Mouse (Mus musculus): ENCODE measurements at regions not wholly inside any gene's neighbourhood (a gene's known extent, or its start where the extent isn't known, plus 50 kb on each side); places are given as distances from the start of the nearest gene placed in this dataset.

DNA sequence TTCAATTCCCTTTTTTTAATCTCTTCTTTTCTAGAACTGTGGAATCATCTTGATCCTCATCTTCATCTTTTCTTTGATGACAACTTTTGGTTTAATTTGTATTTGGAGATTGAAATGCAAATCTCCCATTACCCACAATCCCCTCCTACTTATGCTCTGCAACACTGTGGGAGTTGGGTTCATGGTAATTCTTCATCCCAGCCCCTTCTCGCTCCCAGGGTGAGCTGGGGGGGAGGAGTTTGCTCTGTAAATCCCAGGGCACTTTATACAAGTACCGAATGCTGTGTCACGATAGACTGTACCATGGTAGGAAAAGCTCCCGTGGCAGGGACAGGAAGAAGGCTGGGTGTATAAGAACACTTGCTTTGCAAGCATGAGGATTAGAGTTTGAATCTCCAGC lies 193.8 kb downstream of the Uaca start:
- H3K4me1 ChIP-seq (ENCODE audit: control insufficient read depth, insufficient read depth, low read length): peaks cover 8% of the 10 kb centered on the region
- ATAC-seq (ENCODE audit: insufficient number of reproducible peaks, low FRiP score, low TSS enrichment, low read depth) (no peak), DNase-seq (ENCODE audit: low spot score) (no peak)
- H3K27ac ChIP-seq (replicated peaks; ENCODE audit: low read depth, low read length): no peak overlapping the region
- H3K27me3 ChIP-seq (ENCODE audit: control insufficient read depth, insufficient read depth, low read length): no peaks in the 10 kb centered on the region
- H3K4me2 ChIP-seq (ENCODE audit: low read depth, severe bottlenecking): no peak overlapping the region
- H3K9ac ChIP-seq (ENCODE audit: low read length): no peak overlapping the region
- H3K4me3 ChIP-seq (ENCODE audit: low read depth, low read length): no peak overlapping the region
- no peaks in the 10 kb centered on the region for H3K9me3 ChIP-seq (ENCODE audit: control insufficient read depth, low read length)
- WGBS: 51% methylated on average over 4 of the region's 4 CpGs
- H3K36me3 ChIP-seq (ENCODE audit: control insufficient read depth, insufficient read depth, low read length): no peaks in the 10 kb centered on the region

DNA sequence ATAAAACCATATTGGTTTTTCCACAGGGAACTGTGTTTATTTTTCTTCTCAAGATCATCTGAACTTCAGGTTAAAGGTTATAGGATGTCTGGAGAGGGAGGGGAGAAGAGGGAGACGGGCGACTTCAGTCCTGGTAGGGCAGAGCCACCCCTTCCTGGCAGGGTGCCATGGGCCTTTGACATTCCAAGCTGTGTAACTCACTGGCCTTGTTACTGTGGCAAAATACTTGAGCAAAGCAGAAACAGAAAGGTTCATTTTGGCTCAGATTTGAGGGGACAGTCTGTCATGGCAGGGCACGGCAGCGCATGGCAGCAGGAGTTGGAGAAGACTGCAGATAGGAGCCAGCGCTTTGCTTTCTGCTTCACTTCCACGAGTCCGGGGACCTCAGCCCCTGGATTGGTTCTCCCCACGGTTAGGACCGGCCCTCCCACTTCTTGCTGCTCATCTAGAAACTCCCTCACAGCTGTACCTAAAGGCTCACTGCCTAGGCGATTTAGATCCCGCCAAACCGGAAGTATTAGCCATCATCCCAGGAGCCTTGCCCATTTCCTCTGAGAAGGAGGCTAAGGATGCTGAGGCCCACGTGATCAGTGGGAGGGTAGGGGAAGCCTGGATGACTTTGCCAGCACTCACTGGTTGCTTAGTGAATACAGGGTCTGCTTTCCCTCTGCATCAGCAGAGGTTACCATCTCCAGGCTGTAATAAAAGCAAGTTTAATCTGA lies 195.5 kb downstream of the Uaca start:
- Histone ChIP-seq H3K27ac (replicated peaks; ENCODE audit: low read depth, low read length) (no peak overlapping the region), H3K9ac (ENCODE audit: low read length) (no peak overlapping the region), H3K36me3 (ENCODE audit: control insufficient read depth, insufficient read depth, low read length) (no peaks in the 10 kb centered on the region), H3K4me1 (ENCODE audit: control insufficient read depth, insufficient read depth, low read length) (no peaks in the 10 kb centered on the region; the same call in 1 of the 2 replicates), H3K27me3 (ENCODE audit: control insufficient read depth, insufficient read depth, low read length) (no peaks in the 10 kb centered on the region), H3K4me2 (ENCODE audit: low read depth, severe bottlenecking) (no peak overlapping the region), H3K9me3 (ENCODE audit: control insufficient read depth, low read length) (no peaks in the 10 kb centered on the region), H3K4me3 (ENCODE audit: low read depth, low read length) (no peak overlapping the region)
- ATAC-seq (ENCODE audit: insufficient number of reproducible peaks, low FRiP score, low TSS enrichment, low read depth): no peak
- WGBS: 45% methylated on average over 13 of the region's 13 CpGs
- no peak for DNase-seq (ENCODE audit: low spot score)

DNA sequence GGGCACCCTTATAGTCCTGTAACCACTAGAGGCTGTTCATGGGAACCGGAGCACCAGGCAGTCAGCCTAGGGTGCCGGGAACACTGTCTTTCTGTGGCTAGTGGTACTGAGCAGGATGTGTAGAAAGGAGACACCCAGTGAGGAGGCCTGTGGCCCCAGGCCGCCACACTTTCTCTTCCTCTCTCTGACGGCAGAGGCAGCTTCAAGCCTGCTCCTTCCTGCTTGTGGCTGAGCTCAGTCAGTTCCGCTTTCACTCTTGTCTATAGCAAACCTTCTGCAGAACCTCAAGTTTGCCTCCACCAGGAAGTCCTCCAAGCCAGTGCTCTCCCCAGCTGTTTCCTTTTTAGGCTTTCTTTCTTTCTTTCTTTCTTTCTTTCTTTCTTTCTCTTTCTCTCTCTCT lies 197.2 kb downstream of the Uaca start:
- WGBS: 87% methylated on average over 5 of the region's 5 CpGs
- Histone ChIP-seq H3K9ac (ENCODE audit: low read length) (no peak overlapping the region), H3K4me3 (ENCODE audit: low read depth, low read length) (no peak overlapping the region), H3K4me1 (ENCODE audit: control insufficient read depth, insufficient read depth, low read length) (no peaks in the 10 kb centered on the region; the same call in 1 of the 2 replicates), H3K27me3 (ENCODE audit: control insufficient read depth, insufficient read depth, low read length) (no peaks in the 10 kb centered on the region), H3K36me3 (ENCODE audit: control insufficient read depth, insufficient read depth, low read length) (no peaks in the 10 kb centered on the region), H3K27ac (replicated peaks; ENCODE audit: low read depth, low read length) (no peak overlapping the region), H3K4me2 (ENCODE audit: low read depth, severe bottlenecking) (no peak overlapping the region), H3K9me3 (ENCODE audit: control insufficient read depth, low read length) (no peaks in the 10 kb centered on the region)
- ATAC-seq (ENCODE audit: insufficient number of reproducible peaks, low FRiP score, low TSS enrichment, low read depth): no peak
- no peak for DNase-seq (ENCODE audit: low spot score)

DNA sequence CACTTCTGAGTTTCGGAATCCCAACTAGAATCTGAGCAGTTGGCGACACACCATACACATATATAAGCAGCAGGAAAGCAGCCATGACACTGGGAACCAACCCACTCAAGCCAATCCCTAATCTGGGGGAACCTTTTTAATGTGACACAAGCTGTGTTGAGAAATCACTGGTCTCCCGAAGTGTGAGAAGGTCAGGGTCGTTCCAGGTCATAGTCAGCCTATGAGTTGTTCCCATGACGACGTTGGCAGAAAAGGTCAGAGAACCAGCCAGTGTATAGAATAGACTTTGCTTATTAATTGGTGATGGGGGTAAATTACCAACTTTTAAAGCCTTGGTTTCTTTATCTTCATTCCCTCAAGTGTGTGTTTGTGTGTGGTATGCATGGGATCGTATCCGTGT lies 199.3 kb downstream of the Uaca start:
- ATAC-seq (ENCODE audit: insufficient number of reproducible peaks, low FRiP score, low TSS enrichment, low read depth) (no peak), DNase-seq (ENCODE audit: low spot score) (no peak)
- no peaks in the 10 kb centered on the region for H3K9me3 ChIP-seq (ENCODE audit: control insufficient read depth, low read length)
- H3K36me3 ChIP-seq (ENCODE audit: control insufficient read depth, insufficient read depth, low read length): no peaks in the 10 kb centered on the region
- WGBS: 84% methylated on average over 8 of the region's 8 CpGs
- no peak overlapping the region for H3K4me3 ChIP-seq (ENCODE audit: low read depth, low read length)
- no peaks in the 10 kb centered on the region; the same call in 1 of the 2 replicates for H3K4me1 ChIP-seq (ENCODE audit: control insufficient read depth, insufficient read depth, low read length)
- no peaks in the 10 kb centered on the region for H3K27me3 ChIP-seq (ENCODE audit: control insufficient read depth, insufficient read depth, low read length)
- H3K9ac ChIP-seq (ENCODE audit: low read length): no peak overlapping the region
- H3K4me2 ChIP-seq (ENCODE audit: low read depth, severe bottlenecking): no peak overlapping the region
- H3K27ac ChIP-seq (replicated peaks; ENCODE audit: low read depth, low read length): no peak overlapping the region

GRCm38 (mm10) chr9:60995096-60995495 lies 200.8 kb downstream of the Uaca start:
- H3K9ac ChIP-seq (ENCODE audit: low read length): no peak overlapping the region

DNA sequence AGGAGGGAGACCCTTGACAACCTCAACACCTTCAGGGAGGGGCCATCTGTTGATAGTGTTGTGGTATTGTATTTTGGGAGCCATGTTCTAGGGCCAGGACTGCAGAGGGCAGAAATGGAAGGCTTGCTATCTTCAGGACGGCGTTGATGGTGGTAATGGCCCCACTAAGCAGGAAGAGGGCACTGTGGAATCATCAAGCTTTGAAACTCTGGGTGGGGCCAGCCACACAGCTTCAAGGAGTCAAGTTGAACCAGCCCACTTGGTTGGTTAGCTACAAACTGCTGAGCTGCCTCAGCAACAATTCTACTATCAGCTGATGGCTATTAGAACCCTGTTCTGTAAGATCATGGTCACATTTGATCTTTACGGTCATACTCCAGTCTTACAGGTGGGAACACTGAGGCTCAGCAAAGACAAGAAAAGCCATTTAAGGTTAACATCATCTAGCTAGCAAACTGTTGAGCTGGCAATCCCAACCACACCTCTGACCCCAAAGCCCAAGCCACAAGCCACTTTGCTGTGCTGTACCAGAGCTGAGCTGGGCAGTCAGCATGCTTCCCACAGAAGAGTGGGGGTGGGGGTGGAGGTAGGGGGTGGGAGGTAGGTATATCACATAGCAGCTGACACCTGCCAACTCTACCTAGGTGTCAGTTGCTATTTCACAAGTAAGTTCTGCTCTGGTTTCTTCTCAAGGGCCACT lies 203.9 kb downstream of the Uaca start:
- 0 out of 2 replicates have a peak, but pooled peaks cover 2% of the 10 kb centered on the region for H3K4me1 ChIP-seq (ENCODE audit: control insufficient read depth, insufficient read depth, low read length)
- DNase-seq (ENCODE audit: low spot score): no peak
- no peak overlapping the region for H3K9ac ChIP-seq (ENCODE audit: low read length)
- no peak overlapping the region for H3K4me2 ChIP-seq (ENCODE audit: low read depth, severe bottlenecking)
- no peak for ATAC-seq (ENCODE audit: insufficient number of reproducible peaks, low FRiP score, low TSS enrichment, low read depth)
- no peaks in the 10 kb centered on the region for H3K9me3 ChIP-seq (ENCODE audit: control insufficient read depth, low read length)
- H3K4me3 ChIP-seq (ENCODE audit: low read depth, low read length): no peak overlapping the region
- no peaks in the 10 kb centered on the region for H3K27me3 ChIP-seq (ENCODE audit: control insufficient read depth, insufficient read depth, low read length)
- no peaks in the 10 kb centered on the region for H3K36me3 ChIP-seq (ENCODE audit: control insufficient read depth, insufficient read depth, low read length)
- H3K27ac ChIP-seq (replicated peaks; ENCODE audit: low read depth, low read length): no peak overlapping the region
- 83% methylated on average over 3 of the region's 3 CpGs for WGBS

More at GRCm38 (mm10) chr9:60995096-60995495, 200.8 kb downstream of the Uaca start:
- ATAC-seq (ENCODE audit: insufficient number of reproducible peaks, low FRiP score, low TSS enrichment, low read depth) (no peak), DNase-seq (ENCODE audit: low spot score) (no peak)
- H3K4me3 ChIP-seq (ENCODE audit: low read depth, low read length): no peak overlapping the region
- H3K27me3 ChIP-seq (ENCODE audit: control insufficient read depth, insufficient read depth, low read length): no peaks in the 10 kb centered on the region
- no peaks in the 10 kb centered on the region; the same call in 1 of the 2 replicates for H3K4me1 ChIP-seq (ENCODE audit: control insufficient read depth, insufficient read depth, low read length)
- no peaks in the 10 kb centered on the region for H3K9me3 ChIP-seq (ENCODE audit: control insufficient read depth, low read length)
- no peak overlapping the region for H3K4me2 ChIP-seq (ENCODE audit: low read depth, severe bottlenecking)
- no peaks in the 10 kb centered on the region for H3K36me3 ChIP-seq (ENCODE audit: control insufficient read depth, insufficient read depth, low read length)
- 66% methylated on average over 6 of the region's 6 CpGs for WGBS
- no peak overlapping the region for H3K27ac ChIP-seq (replicated peaks; ENCODE audit: low read depth, low read length)

DNA sequence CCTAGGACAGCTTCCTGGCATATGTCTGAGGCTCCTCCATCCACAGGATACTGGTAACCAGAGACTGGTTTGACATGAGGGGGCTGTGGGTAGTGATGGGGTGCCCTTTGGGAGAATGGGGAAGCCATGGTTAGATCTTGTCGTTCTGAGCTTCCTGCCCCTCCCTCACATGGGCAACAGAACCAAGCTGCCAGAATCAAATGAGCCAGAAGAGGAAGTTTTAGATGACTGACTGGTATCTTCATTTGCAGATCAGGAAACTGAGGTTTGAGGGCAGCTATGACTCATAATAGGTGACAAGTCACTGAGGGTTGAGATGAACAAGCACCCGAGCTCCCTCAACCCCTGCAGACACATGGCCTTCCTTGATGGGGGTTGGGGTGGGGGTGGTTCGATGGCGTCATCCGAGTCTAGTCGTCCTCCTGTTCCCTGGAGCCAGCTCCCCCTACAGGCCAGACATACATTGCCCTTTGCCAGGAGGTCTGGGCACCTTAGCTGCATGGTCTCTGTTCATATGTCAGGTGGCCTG lies 204.7 kb downstream of the Uaca start:
- Histone ChIP-seq H3K9me3 (ENCODE audit: control insufficient read depth, low read length) (no peaks in the 10 kb centered on the region), H3K4me3 (ENCODE audit: low read depth, low read length) (no peak overlapping the region), H3K36me3 (ENCODE audit: control insufficient read depth, insufficient read depth, low read length) (no peaks in the 10 kb centered on the region), H3K9ac (ENCODE audit: low read length) (no peak overlapping the region), H3K27ac (replicated peaks; ENCODE audit: low read depth, low read length) (no peak overlapping the region), H3K4me1 (ENCODE audit: control insufficient read depth, insufficient read depth, low read length) (0 out of 2 replicates have a peak, but pooled peaks cover 2% of the 10 kb centered on the region), H3K4me2 (ENCODE audit: low read depth, severe bottlenecking) (no peak overlapping the region), H3K27me3 (ENCODE audit: control insufficient read depth, insufficient read depth, low read length) (no peaks in the 10 kb centered on the region)
- 54% methylated on average over 6 of the region's 6 CpGs for WGBS
- DNase-seq (ENCODE audit: low spot score): no peak
- ATAC-seq (ENCODE audit: insufficient number of reproducible peaks, low FRiP score, low TSS enrichment, low read depth): no peak

GRCm38 (mm10) chr9:61000232-61000631 lies 205.9 kb downstream of the Uaca start:
- Histone ChIP-seq H3K9ac (ENCODE audit: low read length) (no peak overlapping the region), H3K9me3 (ENCODE audit: control insufficient read depth, low read length) (no peaks in the 10 kb centered on the region), H3K36me3 (ENCODE audit: control insufficient read depth, insufficient read depth, low read length) (no peaks in the 10 kb centered on the region), H3K27me3 (ENCODE audit: control insufficient read depth, insufficient read depth, low read length) (no peaks in the 10 kb centered on the region), H3K27ac (replicated peaks; ENCODE audit: low read depth, low read length) (no peak overlapping the region), H3K4me2 (ENCODE audit: low read depth, severe bottlenecking) (no peak overlapping the region), H3K4me3 (ENCODE audit: low read depth, low read length) (no peak overlapping the region), H3K4me1 (ENCODE audit: control insufficient read depth, insufficient read depth, low read length) (0 out of 2 replicates have a peak, but pooled peaks cover 2% of the 10 kb centered on the region)
- DNase-seq (ENCODE audit: low spot score): no peak
- 74% methylated on average over 10 of the region's 11 CpGs for WGBS
- no peak for ATAC-seq (ENCODE audit: insufficient number of reproducible peaks, low FRiP score, low TSS enrichment, low read depth)
